Mouse (Mus musculus) regulatory T cell (primary cell): ENCODE results near the gene Rbm7.
"Not testable (repeated sequence)": the region's sequence is repeated elsewhere in the genome, so short reads cannot be mapped to it uniquely, and the experiment has no call there.

Experiments
- in situ Hi-C: fragments of 300-600 bp; cut with MboI, MseI; formaldehyde crosslinking; loops from one replicate; pipeline ENCODE4 v1.15.1; 2025; ENCODE audit warnings: high pct_unique_total_duplicates

Gene Rbm7

DNA sequence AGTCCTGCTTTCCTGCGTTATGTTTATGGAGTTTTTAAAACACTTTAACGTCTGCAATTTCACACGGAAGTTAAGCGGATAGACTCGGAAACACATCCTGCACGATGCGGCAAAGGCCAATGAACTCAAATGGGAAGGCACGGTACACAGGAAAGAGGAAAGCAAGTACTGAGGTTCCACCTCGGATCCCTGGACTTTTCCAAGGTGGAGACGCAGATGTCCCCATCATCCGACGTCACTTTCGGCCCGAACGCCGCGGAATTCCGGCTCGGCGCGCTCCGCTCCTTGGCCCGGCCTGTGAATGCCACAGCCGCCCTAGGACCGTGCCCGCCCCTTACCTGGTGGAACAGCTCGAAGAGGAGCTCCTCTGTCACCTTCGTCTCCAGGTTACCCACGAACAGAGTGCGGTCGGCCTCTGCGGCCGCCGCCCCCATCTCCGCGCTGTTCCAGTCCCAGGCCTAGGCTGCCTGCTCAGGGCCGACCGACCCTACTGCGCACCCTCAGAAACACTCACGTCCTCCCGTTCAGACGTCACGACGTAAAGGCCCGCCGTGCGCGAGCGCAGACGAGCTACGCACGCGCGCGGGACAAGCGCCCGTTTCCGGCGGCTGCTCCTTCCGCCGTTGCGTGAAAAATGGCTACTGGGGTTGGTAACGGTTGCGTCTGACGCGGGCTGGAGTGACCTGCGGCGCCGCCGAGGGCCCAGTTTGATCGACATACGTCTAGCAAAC, at the start of gene Rbm7, which contains the start of gene Gm5617:
TSS of gene Rbm7 (minus strand) at position 483 of the 731 bp plus-strand sequence.
TSS of gene Gm5617 (plus strand) at position 626 of the 731 bp plus-strand sequence.
- in situ Hi-C loops, result loop anchor here (5.0 kb wide), 1 partner anchor 42 kb away; no protein-coding TSS in a partner anchor

DNA sequence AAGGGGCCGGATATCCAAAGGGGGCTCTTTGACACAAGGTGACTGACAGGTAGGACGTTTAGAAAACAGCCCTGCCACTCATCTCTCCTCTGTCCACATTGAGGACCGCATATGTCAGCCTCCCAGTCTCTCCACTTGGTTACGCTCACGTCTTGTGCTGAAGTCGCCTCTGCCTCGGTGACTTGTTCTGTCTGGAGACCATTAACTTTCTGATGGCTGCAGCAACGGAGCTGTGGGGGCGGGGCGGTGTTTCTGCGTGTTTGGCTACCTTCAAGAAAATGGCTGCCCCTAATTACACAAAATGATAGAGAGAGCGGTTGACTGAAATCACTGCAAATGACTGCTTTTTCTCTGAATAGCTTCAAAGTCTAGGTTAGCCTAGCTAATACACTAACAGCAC, 43.6 kb upstream of the Rbm7 start:
- in situ Hi-C loops, result loop anchor here (5.0 kb wide), 1 partner anchor 41 kb away; the partner anchor contains the start of genes Gm5617 and Rbm7

DNA sequence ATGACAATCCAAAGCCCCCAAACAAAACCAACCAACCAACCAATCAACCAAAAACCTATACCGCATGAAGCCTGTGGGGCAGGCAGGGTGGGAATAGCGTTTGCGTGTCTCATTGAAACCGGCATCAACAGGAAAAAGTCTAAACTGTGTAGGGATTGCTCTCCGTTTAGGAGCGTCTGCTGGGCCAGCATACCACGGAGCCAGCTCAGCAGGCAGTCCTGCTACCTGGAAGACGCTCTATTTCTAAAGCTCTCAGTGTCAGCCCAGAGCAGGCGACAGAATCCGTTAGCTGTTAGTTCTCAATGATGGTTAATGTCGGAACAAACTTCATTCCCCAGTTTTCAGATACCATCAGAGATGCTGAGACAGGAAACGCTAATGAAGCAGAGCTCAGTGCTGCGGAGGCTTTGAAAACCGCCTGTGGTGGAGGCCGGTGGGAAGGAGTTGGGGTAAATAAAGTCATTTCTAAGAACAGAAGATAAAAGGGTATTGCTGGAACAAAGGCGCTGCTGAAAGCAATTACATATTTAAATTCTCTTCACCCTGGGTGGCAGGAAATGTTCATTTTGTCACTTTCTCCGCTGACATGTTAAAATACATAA, 43.0 kb upstream of the Rbm7 start:
- in situ Hi-C loops, result loop anchor here (5.0 kb wide), 1 partner anchor 41 kb away; the partner anchor contains the start of genes Gm5617 and Rbm7

DNA sequence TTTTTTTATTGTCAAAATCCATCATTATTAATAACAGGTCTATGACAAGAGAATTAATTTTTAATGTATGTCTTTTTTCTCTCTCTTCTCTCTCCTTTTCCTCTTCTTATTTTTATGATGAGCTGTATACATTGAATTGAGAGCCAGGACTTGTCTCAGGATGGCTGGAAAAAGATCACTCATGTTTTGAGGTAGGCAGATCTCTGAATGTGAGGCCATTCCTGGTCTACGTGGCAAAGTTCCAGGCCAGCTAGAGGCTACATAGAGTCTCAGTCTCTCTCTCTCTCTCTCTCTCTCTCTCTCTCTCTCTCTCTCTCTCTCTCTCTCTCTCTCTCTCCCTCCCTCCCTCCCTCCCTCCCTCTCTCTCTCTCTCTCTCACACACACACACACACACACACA, 42.5 kb upstream of the Rbm7 start:
- in situ Hi-C loops, result loop anchor here (5.0 kb wide), 1 partner anchor 40 kb away; the partner anchor contains the start of genes Gm5617 and Rbm7

DNA sequence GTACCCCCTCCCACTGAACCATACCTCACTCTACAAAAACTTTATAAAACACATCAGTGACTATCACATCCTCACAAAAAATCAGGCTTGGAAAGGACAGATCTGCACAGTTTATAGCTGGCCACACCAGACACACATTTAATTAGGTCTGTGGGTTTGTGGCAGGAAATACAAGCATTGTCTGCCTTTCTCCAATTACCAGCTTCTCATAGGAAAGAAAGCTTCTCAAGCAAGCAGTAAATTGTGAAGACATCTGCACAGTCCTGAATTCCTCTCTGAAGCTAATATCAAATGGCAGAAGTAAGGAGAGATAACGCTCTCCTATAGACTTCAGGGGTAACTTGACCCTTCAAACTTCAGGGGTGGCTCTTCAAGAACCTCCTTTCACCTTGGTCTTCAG, 41.3 kb upstream of the Rbm7 start:
- in situ Hi-C loops, result loop anchor here (5.0 kb wide), 1 partner anchor 39 kb away; the partner anchor contains the start of genes Gm5617 and Rbm7

DNA sequence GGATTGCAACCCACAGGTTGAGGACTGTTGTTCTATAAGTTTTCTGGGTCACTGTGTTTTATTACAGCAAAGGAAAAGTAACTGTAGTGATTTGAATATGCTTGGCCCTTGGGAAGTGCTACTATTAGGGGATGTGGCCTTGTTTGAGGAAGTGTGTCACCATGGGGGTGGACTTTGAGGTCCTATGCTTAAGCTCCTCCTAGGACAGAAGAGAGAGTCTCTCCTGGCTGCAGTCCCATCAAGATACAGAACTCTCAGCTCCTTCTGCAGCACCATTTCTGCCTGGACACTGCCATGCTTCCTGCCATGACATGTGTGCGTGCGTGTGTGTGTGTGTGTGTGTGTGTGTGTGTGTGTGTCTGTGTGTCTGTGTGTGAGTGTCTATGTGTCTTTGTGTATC, 37.6 kb upstream of the Rbm7 start:
- in situ Hi-C loops, result no loop called here

DNA sequence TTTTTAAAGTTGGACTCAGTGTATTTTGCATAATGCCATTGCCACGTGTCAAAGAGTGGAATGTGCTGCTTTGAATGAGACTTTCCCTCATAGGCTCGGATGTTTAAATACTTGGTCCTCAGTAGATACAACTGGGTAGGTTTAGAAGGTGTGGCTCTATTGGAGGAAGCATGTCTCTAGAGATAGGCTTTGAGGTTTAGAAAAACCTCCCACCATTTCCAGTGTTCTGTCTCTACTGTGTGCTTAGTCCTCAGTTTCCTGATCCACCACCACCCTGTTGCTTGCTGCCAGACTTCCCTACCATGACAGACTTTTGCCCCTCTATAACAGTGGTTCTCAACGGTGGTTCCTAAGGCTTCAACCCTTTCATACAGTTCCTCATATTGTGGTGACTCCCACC, 37.1 kb upstream of the Rbm7 start:
- in situ Hi-C loops, result no loop called here

DNA sequence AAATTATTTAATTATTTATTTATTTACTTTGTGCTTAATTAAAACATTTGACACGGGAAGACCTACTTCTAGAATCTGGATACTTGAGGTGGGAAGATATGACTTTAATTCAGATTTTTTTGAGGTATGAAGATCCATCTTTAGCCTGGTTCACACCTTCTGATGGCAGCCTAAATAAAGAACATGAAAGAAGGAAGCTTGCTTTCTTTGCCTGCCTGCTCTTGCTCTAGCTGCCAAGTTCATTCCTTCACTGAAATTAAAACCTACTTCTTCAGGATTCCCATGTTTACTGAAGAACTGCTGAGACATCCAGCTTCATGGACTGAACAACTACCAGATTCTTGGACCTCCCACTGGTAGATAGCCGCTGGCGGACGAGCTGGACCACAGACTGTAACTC, 36.2 kb upstream of the Rbm7 start:
- in situ Hi-C loops, result no loop called here

DNA sequence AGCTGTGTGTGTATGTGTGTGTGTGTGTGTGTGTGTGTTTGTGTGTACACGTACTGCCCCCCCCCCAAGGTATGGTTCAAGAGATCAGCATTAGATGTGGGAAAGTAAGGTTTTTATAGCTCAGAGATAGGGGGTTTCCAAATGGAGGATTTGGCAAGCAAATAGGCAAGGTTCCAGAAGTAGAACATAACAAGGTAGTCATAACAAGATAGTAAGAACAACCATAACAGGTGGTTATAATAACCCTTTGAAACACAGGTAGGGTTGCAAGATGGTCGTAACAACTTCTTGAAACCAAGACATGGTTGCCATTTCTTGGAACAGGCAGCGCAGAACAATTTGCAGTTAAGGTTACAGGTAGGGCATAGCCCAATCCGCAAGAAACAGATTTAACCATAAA, 31.4 kb upstream of the Rbm7 start:
- in situ Hi-C loops, result no loop called here

DNA sequence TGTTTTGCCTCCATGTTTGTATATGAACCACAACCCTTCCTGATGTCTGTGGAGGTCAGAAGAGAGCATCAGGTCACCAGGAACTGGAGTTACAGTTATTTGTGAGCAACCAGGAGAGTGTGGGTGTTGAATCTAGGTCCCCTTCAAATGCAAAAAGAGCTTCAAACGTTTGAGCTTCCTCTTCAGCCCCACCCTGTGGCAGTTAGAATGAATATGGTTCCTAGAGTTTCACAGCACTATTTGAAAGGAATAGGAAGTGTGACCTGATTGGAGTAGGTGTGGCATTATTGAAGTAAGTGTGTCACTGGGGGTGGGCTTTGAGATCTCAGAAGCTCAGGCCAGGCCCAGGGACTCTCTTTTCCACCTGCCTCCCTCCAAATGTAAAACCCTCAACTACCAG, 30.5 kb upstream of the Rbm7 start:
- in situ Hi-C loops, result no loop called here

DNA sequence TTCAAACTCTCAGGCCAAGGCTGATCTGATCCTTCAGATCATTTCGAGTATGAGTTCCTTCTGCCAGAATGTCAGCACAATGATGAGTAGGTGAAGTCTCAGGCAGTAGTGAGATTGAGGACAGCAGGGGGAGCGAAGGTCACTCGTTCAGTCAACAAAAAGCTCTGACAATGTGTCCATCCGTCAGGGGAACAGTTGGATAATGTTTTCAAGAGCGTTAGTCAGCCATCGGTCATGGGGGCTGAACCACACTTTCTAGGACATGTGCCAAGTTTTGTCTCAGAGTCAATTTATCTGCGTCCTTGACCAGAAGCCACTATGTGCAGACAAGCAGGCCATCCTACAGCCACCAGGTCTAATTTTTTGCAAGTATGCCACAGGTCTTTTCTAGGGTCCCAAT, 25.3 kb upstream of the Rbm7 start:
- in situ Hi-C loops, result not testable (repeated sequence)

DNA sequence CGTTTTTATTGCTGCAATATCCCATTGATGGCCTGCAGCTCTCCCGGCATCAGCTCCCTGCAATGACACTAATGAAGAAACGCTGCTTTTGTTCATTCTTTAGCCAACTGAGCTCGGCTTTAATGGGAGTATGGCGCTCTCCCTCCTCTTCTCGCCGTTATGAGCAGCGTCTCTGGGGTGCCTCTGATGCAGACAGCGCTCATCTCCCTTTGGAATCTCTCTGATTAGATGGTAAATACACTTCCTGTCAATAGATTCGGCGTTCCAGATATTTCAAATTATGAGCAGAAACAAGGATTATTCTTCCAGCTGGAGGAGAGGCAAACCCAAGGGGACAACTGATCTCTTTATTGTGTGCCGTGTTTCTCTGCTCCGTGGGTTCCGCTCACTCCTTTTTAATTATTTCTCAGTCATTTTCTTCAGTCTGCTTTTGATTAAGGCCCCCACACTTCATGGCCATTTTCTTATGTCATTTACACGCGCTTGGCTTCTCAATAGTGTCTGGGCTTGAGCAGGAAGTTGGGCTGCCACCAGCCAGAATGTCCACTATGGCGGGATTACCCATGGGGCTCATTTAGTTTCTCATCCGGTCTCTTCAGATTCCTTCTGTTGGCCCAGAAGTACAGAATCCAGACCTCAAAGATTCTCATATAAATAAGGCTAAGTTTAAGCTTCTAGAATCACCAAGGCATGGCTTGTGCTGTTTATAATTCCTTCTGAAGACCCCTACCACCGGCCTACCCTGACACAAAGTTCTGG, 22.5 kb upstream of the Rbm7 start:
- in situ Hi-C loops, result no loop called here

DNA sequence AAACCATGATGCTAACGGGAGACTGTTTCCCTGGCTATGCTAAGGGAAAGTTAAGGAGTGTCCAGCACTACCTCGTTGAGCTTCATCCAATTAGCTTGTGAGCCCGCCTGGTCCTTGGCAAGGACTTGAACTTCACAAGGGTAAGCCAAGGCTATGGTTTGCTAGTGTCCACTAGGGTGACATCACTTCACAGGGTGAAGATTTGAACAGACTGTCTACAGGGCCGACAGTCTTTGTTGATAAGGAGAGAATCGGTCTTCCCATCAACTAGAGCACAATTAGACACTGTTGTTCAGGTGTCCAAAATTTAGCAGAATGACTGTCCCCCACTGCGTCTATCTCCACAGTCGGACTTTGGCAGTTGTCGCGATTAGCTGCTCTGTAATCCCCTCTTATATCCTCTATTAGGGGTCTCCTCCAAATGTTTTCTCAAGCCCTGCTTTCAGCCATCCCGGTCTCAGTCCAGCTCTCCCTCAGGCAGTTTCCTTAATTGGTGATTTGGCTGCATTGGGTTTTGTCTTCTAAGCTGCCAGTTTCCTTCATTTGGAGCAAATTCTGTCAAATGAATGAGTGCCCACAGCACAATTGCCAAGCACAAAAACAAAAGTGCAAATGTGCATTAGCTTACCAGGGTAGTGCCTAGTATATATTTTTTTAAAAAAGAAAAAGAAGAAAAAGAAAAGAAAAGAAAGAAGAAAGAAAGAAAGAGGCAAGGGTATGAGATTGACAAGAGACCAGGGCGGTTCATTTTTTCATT, 21.7 kb upstream of the Rbm7 start:
- in situ Hi-C loops, result no loop called here

DNA sequence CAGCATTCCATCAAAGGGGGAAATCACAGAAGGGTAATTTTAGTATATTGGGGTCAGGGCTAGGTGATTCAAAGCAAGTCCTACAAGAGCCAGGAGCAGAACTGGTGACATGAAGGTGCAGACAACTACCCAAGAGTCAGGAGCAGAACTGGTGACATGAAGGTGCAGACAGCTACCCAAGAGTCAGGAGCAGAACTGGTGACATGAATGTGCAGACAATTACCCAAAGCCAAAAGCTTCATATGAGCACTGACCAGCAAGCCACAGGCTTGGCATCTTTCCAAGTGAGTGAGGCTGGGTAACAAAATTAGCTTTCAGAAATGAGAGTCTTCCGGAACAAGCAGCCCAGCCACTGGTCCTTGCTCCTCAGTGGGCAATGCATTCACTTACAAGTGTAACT, 20.2 kb upstream of the Rbm7 start:
- in situ Hi-C loops, result no loop called here

DNA sequence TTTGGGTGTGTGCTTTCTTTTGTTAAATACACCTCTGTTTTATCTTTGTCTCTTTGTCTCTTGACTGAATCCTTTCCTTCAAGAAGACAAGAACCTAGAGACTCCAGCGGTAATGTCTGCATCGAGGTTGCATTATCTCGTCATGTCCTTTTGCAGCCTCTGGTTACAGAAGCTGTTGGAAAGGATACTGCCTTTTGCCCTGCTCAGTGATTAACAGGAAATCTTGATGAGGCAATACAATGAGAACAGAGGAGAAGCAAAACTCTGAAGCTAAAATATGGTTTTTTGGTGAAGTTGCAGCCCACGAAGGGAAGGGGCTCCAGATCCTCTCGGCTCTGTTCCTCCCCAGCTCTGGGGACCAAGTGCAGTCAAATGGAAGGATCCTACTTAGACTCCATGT, 15.0 kb upstream of the Rbm7 start:
- in situ Hi-C loops, result loop anchor here (5.0 kb wide), 1 partner anchor 47 kb away; no protein-coding TSS in a partner anchor

DNA sequence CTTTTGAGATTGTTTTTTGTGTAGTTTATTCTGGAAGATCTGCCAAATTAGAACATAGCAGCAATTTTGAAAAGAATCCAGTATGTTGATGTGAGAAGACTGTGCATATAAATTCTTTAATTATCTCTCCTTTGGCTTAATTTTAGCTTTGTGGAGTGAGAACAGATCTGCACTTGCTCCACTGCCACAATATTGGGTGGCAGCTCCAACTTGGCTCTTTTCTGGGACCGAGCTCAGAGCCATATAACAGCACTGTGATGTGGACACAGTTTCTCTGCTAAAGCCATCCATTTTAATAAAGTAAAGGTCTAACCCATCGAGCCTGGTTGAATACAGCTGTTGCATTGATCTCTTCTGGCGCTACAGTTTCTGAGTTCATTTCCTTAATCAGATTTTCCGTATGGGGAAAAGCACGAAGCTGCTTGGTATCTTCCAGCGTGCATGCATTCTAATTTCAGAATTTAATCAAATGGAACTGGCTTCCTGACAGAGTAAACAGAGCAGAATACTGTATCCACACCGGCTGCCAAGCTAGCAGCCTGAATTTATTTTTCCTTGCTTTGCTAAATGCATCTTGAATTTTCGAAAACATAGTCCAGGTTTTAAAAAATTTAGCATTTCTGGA, 9.8 kb upstream of the Rbm7 start:
- in situ Hi-C loops, result loop anchor here (10.0 kb wide), 1 partner anchor 480 kb away; the partner anchor contains the start of gene Usp28

DNA sequence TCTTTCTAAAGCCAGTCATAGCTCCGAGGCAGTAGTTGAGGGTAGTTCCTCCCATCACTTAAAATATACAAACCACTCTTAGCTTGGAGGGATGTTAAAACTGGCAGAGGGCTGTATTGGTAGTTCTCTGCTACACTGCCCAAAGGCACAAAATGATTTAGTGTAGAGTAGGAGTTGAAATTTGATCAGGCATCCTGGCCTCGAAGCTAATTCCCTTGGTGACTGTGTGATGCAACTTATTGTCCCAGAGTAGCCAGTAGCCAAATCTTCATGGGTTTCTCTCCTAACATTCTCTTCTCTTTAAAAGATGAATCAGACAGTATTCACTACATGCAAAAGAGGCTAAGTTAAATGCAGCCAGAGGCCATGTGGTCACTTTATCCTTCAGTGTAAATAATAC, 7.9 kb upstream of the Rbm7 start:
- in situ Hi-C loops, result loop anchor here (10.0 kb wide), 1 partner anchor 482 kb away; the partner anchor contains the start of gene Usp28

DNA sequence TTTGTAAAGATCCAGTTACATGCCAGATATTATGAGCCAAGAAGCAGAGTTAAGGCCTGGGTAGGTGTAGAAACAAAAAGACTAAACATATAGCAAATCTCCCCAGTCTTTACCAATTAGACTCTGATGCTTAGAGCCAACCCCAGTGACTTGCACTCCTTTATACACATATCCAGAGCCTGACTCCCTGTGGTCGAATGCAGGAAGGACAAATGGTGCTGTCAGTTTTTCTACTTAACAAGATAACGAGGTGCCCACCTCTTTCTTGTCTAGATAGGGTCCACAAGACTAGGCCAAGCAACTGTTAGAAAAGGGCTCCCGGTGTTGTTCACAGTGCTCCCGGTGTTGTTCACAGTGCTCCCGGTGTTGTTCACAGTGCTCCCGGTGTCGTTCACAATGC, 6.1 kb upstream of the Rbm7 start:
- in situ Hi-C loops, result loop anchor here (10.0 kb wide), 1 partner anchor 484 kb away; the partner anchor contains the start of gene Usp28

DNA sequence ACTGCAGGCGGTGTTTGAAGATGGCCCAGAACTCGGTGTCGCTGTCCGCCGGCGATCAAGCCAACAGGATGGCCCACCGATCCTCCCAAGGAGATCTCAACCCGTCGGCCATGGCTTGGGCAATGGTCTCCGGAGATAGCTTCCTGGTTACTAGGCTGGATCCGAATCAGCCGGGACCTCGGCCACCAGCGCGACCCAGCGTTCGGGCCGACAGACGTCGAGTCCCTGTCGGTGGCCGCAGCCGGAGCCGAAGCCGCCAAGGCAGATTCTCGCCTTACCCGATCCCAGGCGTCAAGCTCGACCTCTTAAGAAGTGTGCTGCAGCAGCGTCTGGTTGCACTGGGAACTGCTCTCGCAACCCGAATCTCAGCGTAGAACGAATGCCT, 441 bp upstream of the Rbm7 start:
- in situ Hi-C loops, result loop anchor here (5.0 kb wide), 1 partner anchor 42 kb away; no protein-coding TSS in a partner anchor

DNA sequence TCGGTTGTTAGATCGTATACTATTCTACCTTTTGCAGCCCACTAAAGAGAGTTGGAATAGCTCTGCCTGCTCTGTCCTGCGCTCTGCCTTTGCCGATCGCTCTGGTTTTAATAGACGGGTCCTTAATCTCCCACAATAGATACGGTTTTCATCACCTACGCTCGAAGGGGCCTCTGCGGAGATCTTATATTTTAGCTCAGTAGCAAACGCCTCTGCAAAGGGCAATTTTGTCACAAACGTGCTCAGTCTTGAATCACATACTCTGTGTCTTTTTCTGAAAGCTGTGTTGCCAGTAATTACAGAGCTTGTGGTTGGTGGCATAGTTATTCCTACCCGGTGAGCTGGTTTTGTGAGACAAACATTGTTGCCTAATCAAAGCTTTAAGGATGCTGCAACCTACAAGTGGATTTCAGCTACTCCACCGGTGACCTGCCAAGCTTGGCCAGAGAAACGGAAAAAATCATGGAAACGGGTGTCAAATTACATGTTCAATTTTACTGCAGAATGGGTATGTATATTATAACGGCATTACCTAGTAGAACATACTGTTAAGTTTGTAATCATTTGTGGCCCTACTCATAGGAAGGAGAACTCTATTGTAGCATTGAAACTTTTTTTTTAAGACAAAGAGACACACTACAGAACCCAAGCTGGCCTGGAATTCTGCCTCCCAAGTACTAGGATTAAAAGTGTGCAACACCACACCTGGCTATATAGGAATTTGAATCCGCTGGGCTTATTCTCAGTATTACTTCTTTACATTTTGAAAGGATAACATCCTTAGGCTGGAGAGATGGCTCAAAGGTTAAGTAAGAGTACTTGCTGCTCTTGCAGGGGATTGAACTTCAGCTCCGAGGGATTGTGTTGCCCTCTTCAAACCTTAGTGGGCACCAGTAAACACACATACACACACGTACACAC, 13.6 kb downstream of the Rbm7 start:
- in situ Hi-C loops, result no loop called here
